Mouse (Mus musculus) forebrain, postnatal 0 days (tissue): ENCODE data around the gene Magi2. TPM values are rescaled to one million over a fixed set of nuclear protein-coding genes. Genes with fewer than 3 reads are reported as not detected.

ENCODE experiments used
- ATAC-seq: fragments of 200-750 bp; cut with Nextera tagmentation; 2 replicates; pipeline ENCODE4 v1.8.0; 2017; ENCODE audit warnings: mild to moderate bottlenecking, moderate library complexity
- DNase-seq: peaks from one replicate; pipeline ENCODE4 v3.0.0-alpha.2; 2015
- H3K27ac ChIP-seq: fragments of 300-500 bp; sonication (generic); 2 replicates; pipeline ENCODE4 v1.5.1; 2014; ENCODE audit warnings: low read depth, mild to moderate bottlenecking, antibody characterized with exemption, low read length, moderate library complexity, mixed read lengths
- H3K27me3 ChIP-seq: fragments of 300-500 bp; sonication (generic); 2 replicates; pipeline ENCODE4 v1.6.1; 2014; ENCODE audit warnings: mild to moderate bottlenecking, low read length, mixed read lengths; ENCODE audit not compliant: insufficient read depth
- H3K36me3 ChIP-seq: fragments of 300-500 bp; sonication (generic); 2 replicates; pipeline ENCODE4 v1.6.1; 2014; ENCODE audit warnings: mild to moderate bottlenecking, moderate library complexity; ENCODE audit not compliant: insufficient read depth
- H3K4me1 ChIP-seq: fragments of 300-500 bp; sonication (generic); 2 replicates; pipeline ENCODE4 v1.6.1; 2014; ENCODE audit warnings: antibody characterized with exemption; ENCODE audit not compliant: insufficient read depth
- H3K4me2 ChIP-seq: fragments of 300-500 bp; sonication (generic); 2 replicates; pipeline ENCODE4 v1.6.1; 2014; ENCODE audit warnings: low read depth, mild to moderate bottlenecking, moderate library complexity
- H3K4me3 ChIP-seq: fragments of 300-500 bp; sonication (generic); 2 replicates; pipeline ENCODE4 v1.5.1; 2014; ENCODE audit warnings: low read depth, low read length, mixed read lengths
- H3K9ac ChIP-seq: fragments of 300-500 bp; sonication (generic); 2 replicates; pipeline ENCODE4 v1.6.1; 2014; ENCODE audit warnings: mild to moderate bottlenecking
- H3K9me3 ChIP-seq: fragments of 300-500 bp; sonication (generic); 2 replicates; pipeline ENCODE4 v1.6.1; 2016; ENCODE audit warnings: low read length
- CTCF ChIP-seq: sonication (generic); IDR thresholded peaks from 2 replicates; pipeline ENCODE4 v1.5.1; 2016; ENCODE audit warnings: antibody characterized with exemption, control low read depth, low read depth
- WGBS: fragments of 180-500 bp; shearing (Covaris S2); extraction: QIAGEN DNeasy Blood & Tissue Kit; methylation state at CpG from one replicate; pipeline ENCODE4 v1.1.7; 2014; 5-methylcytosine and 5-hydroxymethylcytosine counted together
- polyA plus RNA-seq: library from polyadenylated mRNA; unstranded; fragments of >200 nt; fragmentation: Nextera tagmentation; extraction: Ambion mirVana; gene quantifications from 2 replicates; pipeline ENCODE4 v1.2.1, GENCODE M21; 2015
- total RNA-seq: library from RNA; depleted of rRNA; stranded (reverse); fragments of >200 nt; gene quantifications from 2 replicates; pipeline ENCODE4 v1.2.3, GENCODE M21; 2014

Gene Magi2
- total and polyA plus RNA-seq, 2 experiments from 2014 or later = 17.0 to 62.6 TPM

DNA sequence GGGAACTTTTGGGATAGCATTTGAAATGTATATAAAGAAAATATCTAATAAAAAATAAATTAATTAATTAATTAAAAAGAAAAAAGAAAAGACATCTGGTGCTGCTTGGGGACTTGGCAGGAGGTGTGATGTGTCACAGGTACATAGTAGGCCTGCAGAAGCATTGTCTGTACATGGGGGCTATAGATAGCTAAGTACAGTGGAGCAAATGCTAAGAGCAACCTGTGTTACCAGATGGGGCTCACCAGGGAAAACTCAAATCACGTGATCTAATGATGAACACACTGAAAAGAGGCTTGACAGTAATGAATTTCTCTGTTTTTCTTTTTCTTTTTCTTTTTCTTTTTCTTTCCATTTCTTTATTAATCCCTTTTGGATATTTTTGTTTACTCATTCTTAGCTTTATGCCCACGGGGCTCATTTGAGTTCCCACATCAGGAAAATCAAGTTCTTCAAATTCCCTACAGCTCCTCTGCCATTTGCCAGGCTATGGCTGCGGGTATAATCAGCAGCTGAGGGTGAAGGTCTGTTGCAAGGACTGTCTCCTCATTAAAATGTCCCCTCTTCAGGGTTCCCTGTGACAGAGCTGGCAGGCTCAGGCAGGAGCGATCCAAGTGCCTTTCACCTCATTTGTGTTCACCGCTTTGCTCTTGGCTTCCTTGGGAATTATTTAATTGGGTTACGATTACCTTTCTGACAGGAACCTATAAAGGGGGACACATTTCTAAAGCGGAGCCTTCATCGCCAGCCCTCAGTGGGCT, 1058.4 kb downstream of the Magi2 start:
- DNase-seq = no peak
- H3K36me3 ChIP-seq = no peaks in the 10 kb centered on the region
- WGBS = 37% methylated on average over 8 of the region's 8 CpGs

DNA sequence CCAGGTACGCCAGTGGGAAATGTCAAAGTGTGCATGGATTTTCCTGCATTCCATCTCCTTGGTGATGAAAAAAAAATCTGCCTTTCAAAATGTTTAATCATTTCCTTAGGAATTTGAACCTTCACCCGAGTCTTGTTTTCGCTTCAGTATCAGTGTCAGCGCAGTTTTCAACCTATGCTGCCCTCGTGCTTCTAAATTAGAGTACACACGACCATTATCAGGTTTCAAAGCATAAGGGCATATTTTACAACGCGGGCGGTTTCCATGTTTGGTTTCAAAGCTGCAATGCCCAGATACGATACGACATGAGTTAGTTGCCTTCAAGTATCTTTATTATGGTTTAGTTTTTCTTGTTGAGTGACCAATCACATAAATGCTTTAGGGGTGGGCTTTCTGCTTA, 1067.7 kb downstream of the Magi2 start:
- no peak for ATAC-seq
- WGBS = 70% methylated on average over 11 of the region's 11 CpGs

More for the DNA sequence above, 1058.4 kb downstream of the Magi2 start:
- no peak overlapping the region for H3K4me2 ChIP-seq
- H3K9ac ChIP-seq = no peak overlapping the region
- no peak for TF ChIP-seq CTCF
- no peaks in the 10 kb centered on the region for H3K9me3 ChIP-seq
- ATAC-seq = peak; percentile 59
- H3K27ac ChIP-seq = no peak overlapping the region
- H3K4me3 ChIP-seq = no peak overlapping the region
- no peaks in the 10 kb centered on the region for H3K27me3 ChIP-seq
- H3K4me1 ChIP-seq = no peaks in the 10 kb centered on the region

DNA sequence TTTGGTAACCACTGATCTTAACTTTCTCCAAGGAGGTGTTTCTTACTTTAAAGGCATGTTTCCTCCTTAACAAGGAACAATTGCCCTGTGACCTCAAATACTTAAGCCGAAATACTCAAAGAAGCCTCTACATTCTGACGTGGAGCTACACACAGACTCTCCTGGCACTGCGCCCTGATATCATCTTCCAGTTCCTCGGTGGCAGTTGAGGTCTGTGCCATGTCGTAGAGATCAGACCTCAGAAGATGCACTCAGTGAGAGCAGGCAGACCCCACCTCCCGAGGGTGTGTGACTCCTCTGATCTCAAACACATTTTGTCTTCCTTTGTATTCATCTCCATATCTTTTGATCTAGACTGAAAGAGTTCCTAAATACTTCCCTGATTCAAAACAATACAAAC, 1073.0 kb downstream of the Magi2 start:
- 69% methylated on average over 6 of the region's 6 CpGs for WGBS
- Histone ChIP-seq H3K4me2 (no peak overlapping the region), H3K4me3 (no peak overlapping the region), H3K9ac (no peak overlapping the region), H3K27me3 (no peaks in the 10 kb centered on the region), H3K36me3 (no peaks in the 10 kb centered on the region), H3K4me1 (0 out of 2 replicates have a peak, but pooled peaks cover 3% of the 10 kb centered on the region), H3K27ac (no peak overlapping the region), H3K9me3 (no peaks in the 10 kb centered on the region)
- no peak for ATAC-seq
- no peak for DNase-seq
- TF ChIP-seq CTCF = no peak

More for the DNA sequence above, 1067.7 kb downstream of the Magi2 start:
- H3K36me3 ChIP-seq = no peaks in the 10 kb centered on the region
- DNase-seq = no peak
- H3K27ac ChIP-seq = no peak overlapping the region
- H3K9me3 ChIP-seq = no peaks in the 10 kb centered on the region
- no peaks in the 10 kb centered on the region for H3K4me1 ChIP-seq
- no peak overlapping the region for H3K9ac ChIP-seq
- no peaks in the 10 kb centered on the region for H3K27me3 ChIP-seq
- no peak overlapping the region for H3K4me3 ChIP-seq
- H3K4me2 ChIP-seq = no peak overlapping the region
- no peak for TF ChIP-seq CTCF

DNA sequence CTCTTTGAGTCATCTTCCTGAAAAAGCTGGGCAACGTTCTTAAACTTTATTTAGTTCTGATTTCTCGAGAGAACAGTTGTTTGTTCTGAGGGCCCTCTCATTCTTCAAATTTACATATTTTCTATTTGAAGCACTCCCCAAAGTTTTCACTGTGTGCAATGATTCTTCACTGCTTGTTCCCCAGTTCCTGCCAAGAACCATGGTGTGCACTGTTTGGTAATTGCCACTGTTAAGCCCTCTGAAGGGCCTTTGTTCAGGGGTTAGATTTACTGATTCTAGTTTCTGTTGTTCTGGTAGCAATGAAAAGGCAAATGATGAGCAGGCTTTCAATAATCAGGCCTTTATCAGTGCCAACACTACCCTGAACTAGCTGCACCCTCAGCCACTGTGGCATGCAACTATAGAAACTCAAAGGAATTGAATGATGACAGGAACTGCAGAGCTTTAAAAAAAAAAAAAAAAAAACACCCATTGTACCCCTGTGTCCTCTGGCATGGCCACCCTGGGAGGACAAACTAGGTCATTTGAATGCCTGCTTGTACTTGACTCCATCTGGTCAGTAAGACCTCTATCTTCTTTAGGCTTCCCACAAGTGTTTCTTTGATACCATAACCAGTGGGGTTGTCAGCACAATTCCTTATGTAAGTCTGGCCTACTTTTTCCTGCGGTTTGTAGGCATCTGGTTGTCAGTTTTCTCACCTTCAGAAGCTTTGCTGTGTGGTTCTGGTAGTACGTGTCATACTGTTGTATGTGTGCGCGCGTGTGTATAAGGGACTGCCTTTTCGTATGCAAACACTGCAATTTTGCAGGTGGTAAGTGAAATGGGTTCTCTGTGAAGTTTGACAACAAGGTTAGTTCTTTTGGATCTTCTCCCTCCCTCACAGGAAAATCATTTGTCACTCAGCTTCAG, 1076.5 kb downstream of the Magi2 start:
- no peak for TF ChIP-seq CTCF
- H3K4me3 ChIP-seq = no peak overlapping the region
- H3K4me2 ChIP-seq = no peak overlapping the region
- no peak overlapping the region for H3K9ac ChIP-seq
- no peak for DNase-seq
- no peaks in the 10 kb centered on the region for H3K9me3 ChIP-seq
- no peaks in the 10 kb centered on the region for H3K36me3 ChIP-seq
- H3K27me3 ChIP-seq = no peaks in the 10 kb centered on the region
- 76% methylated on average over 8 of the region's 8 CpGs for WGBS
- ATAC-seq = peak; percentile 20; the same call in 1 of the 2 replicates
- H3K4me1 ChIP-seq = 0 out of 2 replicates have a peak, but pooled peaks cover 3% of the 10 kb centered on the region
- no peak overlapping the region for H3K27ac ChIP-seq

DNA sequence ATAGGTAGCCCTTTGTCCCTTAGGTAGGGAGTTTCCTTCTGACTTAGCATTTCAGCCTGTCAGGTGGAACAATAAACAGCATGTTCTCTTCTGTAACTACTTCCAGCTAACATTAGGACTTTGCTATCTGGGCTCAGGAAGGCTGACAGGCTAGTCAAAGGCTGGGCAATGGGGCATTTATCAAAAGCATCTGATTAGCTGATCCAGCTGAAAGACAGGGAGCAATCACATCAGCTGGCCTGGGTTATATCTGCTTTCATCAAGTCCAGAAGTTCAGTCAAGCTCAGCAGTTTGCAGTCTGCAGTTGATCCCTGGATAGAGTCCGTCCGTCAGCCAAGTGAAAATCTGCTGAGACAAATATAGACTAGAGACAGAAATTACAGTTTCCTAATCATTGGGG, 1094.1 kb downstream of the Magi2 start:
- no peaks in the 10 kb centered on the region for H3K4me1 ChIP-seq
- no peaks in the 10 kb centered on the region for H3K27me3 ChIP-seq
- H3K9me3 ChIP-seq = no peaks in the 10 kb centered on the region
- no peaks in the 10 kb centered on the region for H3K36me3 ChIP-seq
- 69% methylated on average over 2 of the region's 2 CpGs for WGBS
- TF ChIP-seq CTCF = no peak
- no peak overlapping the region for H3K4me3 ChIP-seq
- no peak for DNase-seq
- H3K27ac ChIP-seq = no peak overlapping the region
- no peak for ATAC-seq
- no peak overlapping the region for H3K4me2 ChIP-seq
- H3K9ac ChIP-seq = no peak overlapping the region

DNA sequence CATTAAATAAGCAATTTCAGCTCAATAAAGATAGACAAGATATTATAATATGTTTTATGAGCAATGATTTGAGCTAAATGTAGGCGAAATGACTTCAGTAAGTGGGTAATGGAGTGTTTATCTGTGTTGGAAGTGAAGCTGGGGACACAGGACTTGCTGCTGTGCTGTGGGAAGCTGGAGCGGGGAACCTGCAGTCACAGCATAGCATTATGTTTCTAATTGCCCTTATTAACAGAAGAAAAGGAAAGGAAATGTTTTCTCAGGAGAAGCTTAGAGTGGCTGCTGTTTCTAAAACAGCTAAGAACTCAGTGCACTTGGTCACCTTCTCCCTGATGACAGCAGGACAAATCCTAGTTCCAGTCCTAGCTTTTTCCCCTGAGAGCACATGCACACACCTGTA, 1098.5 kb downstream of the Magi2 start:
- WGBS = 51% methylated on average over 2 of the region's 2 CpGs
- no peaks in the 10 kb centered on the region for H3K27me3 ChIP-seq

DNA sequence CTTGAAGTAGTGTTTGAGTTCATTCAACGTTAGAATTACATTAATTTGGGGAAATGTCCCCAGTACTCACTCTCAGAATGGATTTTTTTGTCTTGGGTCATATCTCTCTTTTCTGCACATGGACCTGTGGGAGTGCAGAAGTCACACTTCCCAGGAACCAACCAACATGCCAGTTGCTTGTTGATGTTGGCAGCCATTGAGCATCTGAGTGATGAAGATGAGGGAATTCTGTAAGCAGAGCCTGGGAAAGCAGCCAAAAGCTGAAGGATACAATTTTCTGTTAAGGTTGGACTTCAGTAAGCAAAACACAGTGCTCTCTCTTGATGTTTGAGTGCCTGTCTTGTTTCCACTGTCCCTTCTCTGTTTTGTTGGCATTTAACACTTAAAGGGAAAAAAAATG, 1102.1 kb downstream of the Magi2 start:
- no peak overlapping the region for H3K27ac ChIP-seq
- no peaks in the 10 kb centered on the region for H3K4me1 ChIP-seq
- H3K4me2 ChIP-seq = no peak overlapping the region
- 64% methylated on average over 1 of the region's 1 CpGs for WGBS
- no peaks in the 10 kb centered on the region for H3K9me3 ChIP-seq
- no peaks in the 10 kb centered on the region for H3K27me3 ChIP-seq
- ATAC-seq (no peak), DNase-seq (no peak)
- no peak for TF ChIP-seq CTCF
- H3K36me3 ChIP-seq = no peaks in the 10 kb centered on the region
- H3K9ac ChIP-seq = no peak overlapping the region
- no peak overlapping the region for H3K4me3 ChIP-seq

More for the DNA sequence above, 1098.5 kb downstream of the Magi2 start:
- no peaks in the 10 kb centered on the region for H3K36me3 ChIP-seq
- H3K9me3 ChIP-seq = no peaks in the 10 kb centered on the region
- DNase-seq = no peak
- H3K4me3 ChIP-seq = no peak overlapping the region
- no peak overlapping the region for H3K27ac ChIP-seq
- no peaks in the 10 kb centered on the region for H3K4me1 ChIP-seq
- H3K4me2 ChIP-seq = no peak overlapping the region
- no peak overlapping the region for H3K9ac ChIP-seq
- no peak for ATAC-seq
- no peak for TF ChIP-seq CTCF
